Mouse (Mus musculus): ENCODE measurements around the gene Cnot3.

Cnot3 gene

DNA sequence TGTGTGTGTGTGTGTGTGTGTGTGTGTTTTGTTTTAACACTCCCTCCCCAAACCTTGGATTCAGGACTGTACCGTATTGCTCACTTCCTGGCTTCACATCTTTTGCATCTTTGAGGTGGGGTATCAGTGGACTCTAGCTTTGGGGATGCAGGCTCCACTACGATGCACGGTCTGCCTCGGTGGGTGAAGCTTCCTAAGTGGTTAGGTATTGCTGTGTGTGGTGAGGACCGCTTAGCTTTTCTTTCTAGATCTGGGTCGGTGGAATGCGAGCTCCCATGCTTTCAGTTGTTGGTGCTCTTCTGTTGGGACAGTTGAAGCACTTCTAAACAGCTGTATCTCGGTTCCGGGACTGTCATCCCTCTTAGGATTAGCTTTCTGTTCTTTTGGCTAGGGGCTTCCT is 1.1 kb downstream of the Cnot3 start:
- intact Hi-C loops (cut with DNase I) = no loop called here

DNA sequence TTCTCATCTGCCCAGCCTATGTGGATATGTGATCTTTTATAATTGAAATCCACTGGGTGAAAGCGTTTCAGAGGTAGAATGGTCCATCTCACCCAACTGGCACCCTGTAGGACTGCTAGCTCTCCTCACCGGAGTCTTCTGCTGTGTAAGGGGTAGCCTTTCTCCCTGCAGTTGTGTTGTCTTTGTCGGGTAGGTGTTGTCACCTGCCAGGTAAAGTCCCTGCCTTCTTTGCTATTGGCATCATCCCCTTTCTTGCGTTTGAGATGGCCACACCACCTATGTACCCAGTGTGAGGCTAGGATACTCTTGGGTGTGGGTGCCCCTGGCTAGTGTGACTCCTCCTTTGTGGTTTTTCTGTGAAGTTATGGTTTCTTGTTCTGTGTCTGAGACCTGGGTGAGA is 1.6 kb downstream of the Cnot3 start:
- intact Hi-C loops (cut with DNase I) = no loop called here

DNA sequence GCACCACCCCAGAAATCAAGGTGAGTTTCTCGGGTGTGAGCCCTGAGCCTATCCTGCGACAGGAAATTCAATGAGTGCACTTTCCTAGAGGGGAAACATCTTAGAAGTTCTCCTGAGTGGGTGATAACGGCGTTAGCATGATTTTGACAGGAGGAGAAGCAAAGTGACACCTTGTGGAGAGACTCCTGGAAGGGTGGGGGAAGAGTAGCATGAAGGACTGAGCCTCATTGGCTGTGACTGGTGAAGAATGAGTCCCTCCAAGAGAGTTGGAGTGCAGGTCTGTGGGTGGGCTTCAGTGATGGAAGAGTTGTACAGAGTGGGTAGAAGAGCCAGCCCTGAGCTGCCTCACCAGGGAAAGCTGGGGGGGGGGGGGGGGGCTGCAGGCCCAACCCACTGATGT is 11.9 kb downstream of the Cnot3 start:
- intact Hi-C loops (cut with DNase I) = no loop called here

GRCm38 (mm10) chr7:3658578-3658977 is 13.5 kb downstream of the Cnot3 start:
- intact Hi-C loops (cut with DNase I) = no loop called here

DNA sequence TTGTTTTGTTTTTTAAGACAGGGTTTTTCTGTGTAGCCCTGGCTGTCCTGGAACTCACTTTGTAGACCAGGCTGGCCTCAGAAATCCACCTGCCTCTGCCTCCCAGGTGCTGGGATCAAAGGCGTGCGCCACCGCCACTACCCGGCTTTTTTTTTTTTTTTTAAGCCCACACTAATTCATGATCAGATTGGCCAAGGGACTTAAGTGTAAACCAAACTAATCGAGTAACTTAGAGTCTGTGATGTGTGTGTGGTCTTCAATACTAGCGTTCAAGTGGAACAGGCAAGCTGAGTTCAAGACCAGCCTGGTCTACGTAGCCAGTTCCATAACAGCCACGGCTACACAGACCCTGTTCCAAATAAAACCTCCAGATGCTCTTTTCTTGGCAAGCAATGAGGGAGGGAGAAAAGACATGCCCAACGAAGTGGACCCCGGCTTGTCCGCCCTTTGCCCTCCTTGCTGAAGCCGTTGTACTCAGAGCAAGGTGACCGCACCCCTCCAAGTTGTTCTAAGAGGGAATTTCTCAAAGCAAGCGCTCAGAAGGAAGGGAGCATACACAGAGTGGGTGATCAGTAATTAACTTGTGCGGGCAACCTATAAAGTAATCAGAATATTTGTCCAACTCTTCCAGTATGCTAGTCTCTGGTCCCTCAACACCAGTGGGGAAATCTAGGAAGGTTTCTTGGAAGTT is 19.6 kb downstream of the Cnot3 start:
- intact Hi-C loops (cut with DNase I) = loop anchor here (1.0 kb wide), 1 partner anchor 19 kb away; the partner anchor contains the start of gene Cnot3

GRCm38 (mm10) chr7:3665215-3666114 is 20.4 kb downstream of the Cnot3 start, which contains the start of gene Leng1:
Gene Leng1, minus strand, starts transcription at chr7:3665840.
- intact Hi-C loops (cut with DNase I) = loop anchor here (1.0 kb wide), 1 partner anchor 20 kb away; the partner anchor contains the start of gene Cnot3

- intact Hi-C loops (cut with DNase I) = no loop called here
These were observed 21.9 kb downstream of the Cnot3 start for GRCm38 (mm10) chr7:3666921-3667391.

DNA sequence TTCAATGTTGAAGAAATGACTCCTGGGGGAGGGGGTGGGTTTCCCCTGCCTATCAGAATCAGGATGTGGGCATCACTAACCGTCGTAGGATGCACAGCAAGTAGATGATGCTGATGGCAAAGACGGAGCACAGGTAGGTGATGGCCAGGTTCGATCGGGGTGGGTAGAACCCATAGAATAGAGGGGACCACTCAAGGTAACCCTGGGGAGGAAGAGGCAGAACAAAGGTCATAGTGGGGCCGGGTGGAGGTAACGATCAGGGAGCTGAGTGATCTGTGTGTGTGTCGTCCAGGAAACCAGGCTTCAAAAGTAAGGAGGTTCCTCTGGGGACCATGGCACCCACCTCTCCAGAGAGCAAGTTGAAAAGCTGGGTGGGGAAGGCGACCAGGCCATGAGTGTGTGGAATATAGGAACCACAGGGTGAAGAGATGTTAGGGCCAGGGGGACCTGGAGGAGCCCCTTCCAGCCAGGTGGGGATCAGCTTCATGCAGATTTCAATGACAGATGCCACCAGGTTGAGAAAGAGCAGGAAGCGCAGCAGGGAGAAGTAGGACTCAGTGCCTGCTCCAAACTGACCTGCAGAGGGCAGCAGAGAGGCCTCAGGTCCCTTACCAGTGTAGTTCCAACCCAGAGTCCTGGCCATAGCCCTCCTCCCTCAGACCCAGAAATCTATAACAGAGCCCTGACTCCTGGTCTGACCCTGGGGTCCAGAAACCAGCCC is 29.6 kb downstream of the Cnot3 start:
- intact Hi-C loops (cut with DNase I) = loop anchor here (10.0 kb wide), 1 partner anchor 230 kb away; no protein-coding TSS in a partner anchor

- intact Hi-C loops (cut with DNase I) = loop anchor here (10.0 kb wide), 1 partner anchor 230 kb away; no protein-coding TSS in a partner anchor
These were observed 30.1 kb downstream of the Cnot3 start for GRCm38 (mm10) chr7:3675228-3675548.

DNA sequence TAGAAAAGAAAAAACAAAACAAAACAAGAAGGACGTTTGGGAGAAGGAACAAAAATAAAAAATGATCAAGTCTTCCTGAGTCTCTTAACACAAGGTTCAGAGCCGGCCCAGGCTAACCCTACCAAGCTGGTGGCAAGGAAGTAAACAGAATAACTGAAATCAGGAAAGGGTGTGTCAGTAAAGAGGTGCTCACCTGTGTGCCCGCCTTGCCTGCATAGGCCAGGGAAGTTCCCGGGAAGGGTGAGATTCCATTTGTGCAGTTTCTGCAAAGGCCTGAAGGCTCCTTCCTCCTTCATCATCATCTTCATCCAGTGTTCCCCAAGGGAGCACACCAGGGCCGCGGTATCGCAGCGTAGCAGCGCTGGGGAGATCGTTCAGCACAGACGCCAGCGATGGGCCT is 31.3 kb downstream of the Cnot3 start:
- intact Hi-C loops (cut with DNase I) = loop anchor here (10.0 kb wide), 1 partner anchor 228 kb away; no protein-coding TSS in a partner anchor

- intact Hi-C loops (cut with DNase I) = loop anchor here (10.0 kb wide), 1 partner anchor 227 kb away; no protein-coding TSS in a partner anchor
These were observed 32.3 kb downstream of the Cnot3 start, which contains the start of gene Tmc4 for GRCm38 (mm10) chr7:3677342-3677741. Gene Tmc4, minus strand, starts transcription at chr7:3677553.

GRCm38 (mm10) chr7:3683908-3684550 is 39.0 kb downstream of the Cnot3 start:
- intact Hi-C loops (cut with DNase I) = no loop called here

DNA sequence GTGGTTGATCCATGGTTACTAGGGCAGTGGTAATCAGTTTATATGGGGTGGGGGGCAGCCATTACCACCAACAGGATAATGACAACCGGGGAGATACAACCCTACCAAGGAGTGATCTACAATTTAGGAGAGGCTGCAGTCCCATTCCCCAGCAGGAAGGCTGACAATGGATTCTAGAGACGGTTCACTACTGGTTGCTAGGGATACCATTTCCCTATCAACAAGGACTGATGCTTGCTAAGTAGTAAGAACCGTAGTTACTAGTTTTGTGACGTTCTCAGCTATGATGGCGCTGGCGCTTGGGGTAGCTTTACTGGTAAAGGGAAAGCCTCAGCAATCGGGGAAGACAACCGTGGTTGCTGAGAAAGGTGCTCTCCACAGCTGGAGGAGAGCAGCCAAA is 39.6 kb downstream of the Cnot3 start:
- intact Hi-C loops (cut with DNase I) = no loop called here

DNA sequence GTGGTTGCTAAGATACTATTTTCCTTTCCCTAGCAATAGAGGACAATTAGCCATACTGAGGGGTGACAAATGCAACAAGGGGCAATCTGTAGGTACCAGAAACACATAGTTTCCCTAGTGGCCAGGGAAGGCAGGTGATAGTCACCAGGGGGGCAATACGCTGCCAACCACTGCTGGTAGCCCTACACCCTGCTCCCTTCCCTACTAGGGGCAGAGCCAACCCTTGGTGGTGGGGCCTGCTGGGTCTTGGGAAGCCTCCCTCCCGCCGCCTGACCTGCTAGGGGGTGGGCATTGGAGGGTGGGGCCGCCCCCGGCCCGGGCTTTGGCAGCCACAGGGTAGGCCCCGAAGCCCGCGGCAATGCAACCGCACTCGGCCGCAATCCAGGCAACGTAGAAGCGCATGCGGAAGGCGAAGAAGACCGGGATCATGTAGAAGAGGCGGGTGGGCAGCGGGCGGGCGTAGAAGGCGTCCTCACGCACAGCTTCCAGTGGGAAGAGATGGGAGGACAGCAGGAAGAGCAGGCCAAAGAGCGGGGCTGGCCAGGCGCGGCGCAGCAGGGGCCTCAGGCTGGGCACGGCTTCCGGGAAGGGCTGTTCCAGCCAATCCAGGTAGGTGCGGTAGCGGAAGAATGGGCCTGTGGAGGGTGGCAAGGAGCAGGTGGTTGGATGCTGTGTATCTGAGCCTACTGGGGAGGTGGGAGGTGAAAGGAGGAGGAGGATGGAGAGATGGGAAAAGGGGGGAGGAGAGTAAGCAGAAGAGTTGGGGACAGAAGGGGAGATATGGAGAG is 40.5 kb downstream of the Cnot3 start:
- intact Hi-C loops (cut with DNase I) = no loop called here

DNA sequence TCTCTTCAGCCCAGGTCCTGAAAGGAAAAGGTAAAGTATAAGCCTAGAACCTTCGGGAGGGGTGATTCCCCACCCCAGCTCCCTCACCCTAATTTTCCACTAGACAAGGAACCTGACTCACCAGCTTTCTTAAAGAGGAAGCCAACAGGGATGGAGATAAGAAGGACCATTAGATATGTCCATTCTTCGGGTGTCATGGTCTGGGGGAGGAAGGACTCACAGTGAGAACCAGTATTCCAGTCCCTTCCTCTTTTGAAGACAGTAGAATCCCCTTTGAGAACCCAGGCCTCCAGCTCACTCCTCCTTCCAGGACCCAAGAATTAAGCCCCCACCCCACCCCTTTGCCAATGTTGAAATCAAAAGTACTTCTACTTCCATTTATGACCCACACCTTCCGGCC is 46.9 kb downstream of the Cnot3 start:
- intact Hi-C loops (cut with DNase I) = no loop called here

DNA sequence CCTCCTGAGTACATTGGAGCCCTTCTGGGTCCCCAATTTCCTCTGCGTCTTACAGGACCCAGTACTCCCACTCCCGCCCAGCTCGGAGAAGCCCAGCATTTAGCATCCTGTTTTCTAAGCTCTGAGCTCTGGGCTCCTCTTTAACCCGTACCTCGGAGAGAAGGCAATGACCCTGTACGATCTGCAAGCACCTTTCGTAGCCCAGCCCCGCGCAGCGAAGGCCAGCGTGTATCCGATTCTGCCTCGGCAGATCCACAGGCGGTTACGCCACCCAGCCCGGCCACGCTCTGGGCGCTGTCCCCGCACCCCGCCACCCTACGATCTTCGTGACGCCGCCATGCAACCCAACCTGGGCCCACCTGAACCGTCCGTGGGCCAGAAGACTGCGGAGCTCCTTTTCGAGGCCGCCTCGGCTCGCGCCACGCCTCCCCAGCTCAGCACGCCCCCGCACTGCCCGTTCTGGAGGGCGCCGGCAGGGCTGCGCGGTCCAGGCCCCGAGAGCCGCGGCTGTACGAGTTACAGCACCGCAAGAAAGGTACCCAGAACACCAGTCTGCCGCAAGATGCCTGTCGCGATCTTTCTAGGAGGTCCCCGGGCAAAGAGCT is 47.4 kb downstream of the Cnot3 start, which contains the start of gene Tsen34:
TSS of gene Tsen34 (plus strand) at position 482 of the 605 bp plus-strand sequence.
- intact Hi-C loops (cut with DNase I) = no loop called here

GRCm38 (mm10) chr7:3692987-3693808 is 48.1 kb downstream of the Cnot3 start, which contains the start of gene Mboat7:
Gene Mboat7, minus strand, starts transcription at chr7:3693523.
- intact Hi-C loops (cut with DNase I) = no loop called here

- intact Hi-C loops (cut with DNase I) = no loop called here
These were observed 48.7 kb downstream of the Cnot3 start for GRCm38 (mm10) chr7:3693809-3694075.
